Mouse (Mus musculus) heart, adult 2 months (tissue): ENCODE results near the gene Cdc40.

ENCODE experiments used
- CTCF ChIP-seq: fragments of 200-600 bp; IDR thresholded peaks from 2 replicates; pipeline ENCODE4 v1.8.1; 2022; ENCODE audit warnings: antibody characterized with exemption, mild to moderate bottlenecking, moderate library complexity
- EP300 ChIP-seq: fragments of 200-500 bp; IDR thresholded peaks from 2 replicates; pipeline ENCODE4 v1.6.1; 2011; ENCODE audit warnings: low read depth, low read length, control low read depth; ENCODE audit not compliant: insufficient read depth
- POLR2A ChIP-seq: fragments of 200-500 bp; IDR thresholded peaks from 2 replicates; pipeline ENCODE4 v1.6.1; 2011; ENCODE audit warnings: mild to moderate bottlenecking, low read depth, low read length, control low read depth; ENCODE audit not compliant: insufficient read depth

GRCm38 (mm10) chr10:40792115-40792514, 91.0 kb downstream of the Cdc40 start:
- TF ChIP-seq CTCF, result no peak
- TF ChIP-seq EP300, result no peak
- no peak for TF ChIP-seq POLR2A
